Mouse (Mus musculus): Measurements from ENCODE around the gene Tmem190. TPM values are rescaled to one million over a fixed set of nuclear protein-coding genes. Genes with fewer than 3 reads are reported as not detected.

The Tmem190 gene
- total and polyA plus RNA-seq, 2 experiments from 2014 or later, result not detected

DNA sequence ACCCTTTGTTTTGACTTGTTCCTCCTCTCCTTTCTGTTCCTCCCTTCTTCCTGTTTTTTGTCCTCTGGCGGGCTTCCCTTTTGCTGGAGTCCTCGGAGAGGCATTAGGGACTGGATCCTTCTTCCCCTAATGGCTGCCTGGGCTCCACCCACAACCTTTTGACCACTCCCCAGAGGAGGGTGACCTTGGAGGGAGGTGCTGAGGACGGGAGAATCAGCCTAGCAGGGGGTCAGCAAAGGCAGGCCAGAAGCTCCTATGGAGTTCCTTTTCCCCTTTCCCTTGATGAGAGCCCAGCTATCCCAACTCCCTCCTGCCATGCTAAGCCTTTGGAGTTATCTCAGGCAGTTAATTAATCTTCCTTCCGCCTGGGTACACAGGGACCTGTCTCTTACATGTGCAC lies 41.6 kb upstream of the Tmem190 start:
- Histone ChIP-seq H3K36me3 (replicated peaks; ENCODE audit: control insufficient read depth, insufficient read depth, low read length) (peaks cover 25% of the 10 kb centered on the region), H3K27ac (ENCODE audit: low read depth) (peak overlapping the region; percentile 92), H3K4me3 (ENCODE audit: low read depth, low read length) (peak overlapping the region; percentile 87), H3K4me2 (ENCODE audit: low read depth, low read length) (peak overlapping the region; percentile 96), H3K9me3 (replicated peaks; ENCODE audit: control insufficient read depth, low read length) (no peaks in the 10 kb centered on the region), H3K27me3 (ENCODE audit: control insufficient read depth, insufficient read depth, low read length) (no peaks in the 10 kb centered on the region), H3K9ac (replicated peaks; ENCODE audit: low read depth, low read length) (peak overlapping the region; percentile 84), H3K4me1 (ENCODE audit: control insufficient read depth, insufficient read depth) (peaks cover 19% of the 10 kb centered on the region)
- 1% methylated on average over 4 of the region's 4 CpGs for WGBS
- DNase-seq (ENCODE audit: low spot score), result peak; percentile 80
- TF ChIP-seq CTCF (IDR thresholded peaks at IDR 0.05; ENCODE audit: low read depth), result no peak
- TF ChIP-seq EP300 (IDR thresholded peaks at IDR 0.05; ENCODE audit: low read depth), result 0 out of 2 replicates have a peak, but pooled peaks have one; percentile 8
- ATAC-seq (ENCODE audit: insufficient read depth, low read depth), result no peak

DNA sequence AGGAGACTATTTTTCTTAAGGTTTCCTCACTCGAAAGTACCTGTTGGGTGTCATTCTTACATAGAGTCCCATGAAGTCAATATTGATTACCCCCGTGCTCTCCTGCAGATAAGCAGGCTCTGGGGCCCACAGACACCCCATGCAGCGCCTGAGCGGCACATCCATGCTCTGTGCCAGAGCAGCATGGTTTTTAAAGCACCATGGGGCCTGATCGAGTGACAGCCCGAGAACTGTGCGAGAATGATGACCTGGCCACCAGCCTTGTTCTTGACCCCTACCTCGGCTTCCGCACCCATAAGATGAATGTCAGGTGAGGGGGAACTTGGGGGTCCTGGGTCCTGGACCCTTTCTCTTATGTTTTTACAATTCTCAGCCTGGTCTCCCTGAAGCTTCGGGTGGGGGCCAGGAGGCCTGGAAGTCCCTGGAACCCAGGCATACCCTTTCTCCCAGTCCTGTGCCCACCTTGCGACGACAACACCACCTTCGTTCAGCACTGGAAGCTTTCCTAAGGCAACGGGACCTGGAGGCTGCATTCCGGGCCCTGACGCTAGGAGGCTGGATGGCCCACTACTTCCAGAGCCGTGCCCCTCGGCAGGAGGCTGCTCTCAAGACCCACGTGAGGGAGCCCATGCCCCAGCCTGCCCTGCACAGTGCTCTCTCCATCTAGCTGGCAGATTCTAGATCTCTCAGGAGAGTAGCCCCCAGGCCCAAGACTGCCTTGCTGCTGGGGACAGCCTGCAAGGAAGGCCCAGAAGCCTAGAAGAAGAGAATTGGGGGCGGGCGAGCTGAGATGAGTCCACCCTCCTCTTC lies 40.9 kb upstream of the Tmem190 start:
- peak overlapping the region; percentile 87; the same call in 1 of the 2 replicates for H3K4me3 ChIP-seq (ENCODE audit: low read depth, low read length)
- WGBS, result 83% methylated on average over 21 of the region's 21 CpGs
- no peak for ATAC-seq (ENCODE audit: insufficient read depth, low read depth)

DNA sequence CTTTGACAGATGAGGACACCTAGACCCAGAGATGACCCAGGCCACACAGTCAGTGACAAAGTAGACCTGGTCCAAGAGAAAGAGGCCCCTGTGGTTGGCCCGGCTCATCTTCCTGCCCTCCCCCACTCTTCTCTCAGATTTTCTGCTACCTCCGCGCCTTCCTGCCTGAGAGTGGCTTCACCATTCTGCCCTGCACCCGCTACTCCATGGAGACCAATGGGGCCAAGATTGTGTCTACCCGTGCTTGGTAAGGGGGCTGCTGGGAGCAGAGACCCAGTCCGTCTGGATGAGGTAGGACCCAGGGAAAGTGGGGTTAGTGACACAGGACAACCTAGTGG lies 40.3 kb upstream of the Tmem190 start:
- H3K9ac ChIP-seq (replicated peaks; ENCODE audit: low read depth, low read length), result no peak overlapping the region

More for the DNA sequence above, 40.9 kb upstream of the Tmem190 start:
- Histone ChIP-seq H3K4me1 (ENCODE audit: control insufficient read depth, insufficient read depth) (peaks cover 19% of the 10 kb centered on the region), H3K27me3 (ENCODE audit: control insufficient read depth, insufficient read depth, low read length) (no peaks in the 10 kb centered on the region), H3K36me3 (replicated peaks; ENCODE audit: control insufficient read depth, insufficient read depth, low read length) (peaks cover 32% of the 10 kb centered on the region), H3K4me2 (ENCODE audit: low read depth, low read length) (peak overlapping the region; percentile 96), H3K9ac (replicated peaks; ENCODE audit: low read depth, low read length) (no peak overlapping the region; the same call in 1 of the 2 replicates), H3K27ac (ENCODE audit: low read depth) (peak overlapping the region; percentile 92), H3K9me3 (replicated peaks; ENCODE audit: control insufficient read depth, low read length) (no peaks in the 10 kb centered on the region)
- DNase-seq (ENCODE audit: low spot score), result no peak
- no peak for TF ChIP-seq CTCF (IDR thresholded peaks at IDR 0.05; ENCODE audit: low read depth)
- TF ChIP-seq EP300 (IDR thresholded peaks at IDR 0.05; ENCODE audit: low read depth), result no peak

DNA sequence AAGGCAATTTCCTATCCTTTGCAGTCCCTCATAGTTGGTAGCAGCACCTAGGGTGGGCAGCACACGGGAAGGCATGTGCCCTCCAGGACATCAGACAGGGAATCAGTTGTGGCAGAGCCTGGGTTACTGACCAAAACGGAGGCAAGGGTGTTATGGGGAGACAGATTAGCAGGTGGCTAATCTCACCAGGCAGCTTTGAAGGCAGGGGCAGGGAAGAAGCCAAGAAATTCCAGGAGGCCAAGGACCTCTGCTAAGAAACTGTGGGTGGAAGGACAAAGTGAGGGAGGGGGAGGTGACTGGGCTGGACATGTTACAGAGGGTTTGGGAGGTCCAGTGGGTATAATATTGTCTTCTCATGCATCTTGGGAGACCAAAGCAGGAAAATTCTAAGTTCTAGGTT lies 39.4 kb upstream of the Tmem190 start:
- H3K4me1 ChIP-seq (ENCODE audit: control insufficient read depth, insufficient read depth), result peaks cover 19% of the 10 kb centered on the region
- H3K9me3 ChIP-seq (replicated peaks; ENCODE audit: control insufficient read depth, low read length), result no peaks in the 10 kb centered on the region
- H3K27me3 ChIP-seq (ENCODE audit: control insufficient read depth, insufficient read depth, low read length), result no peaks in the 10 kb centered on the region
- no peak overlapping the region for H3K9ac ChIP-seq (replicated peaks; ENCODE audit: low read depth, low read length)
- H3K27ac ChIP-seq (ENCODE audit: low read depth), result no peak overlapping the region
- H3K4me3 ChIP-seq (ENCODE audit: low read depth, low read length), result no peak overlapping the region
- H3K36me3 ChIP-seq (replicated peaks; ENCODE audit: control insufficient read depth, insufficient read depth, low read length), result peaks cover 36% of the 10 kb centered on the region
- no peak for TF ChIP-seq EP300 (IDR thresholded peaks at IDR 0.05; ENCODE audit: low read depth)
- TF ChIP-seq CTCF (IDR thresholded peaks at IDR 0.05; ENCODE audit: low read depth), result no peak
- H3K4me2 ChIP-seq (ENCODE audit: low read depth, low read length), result no peak overlapping the region
- WGBS, result 43% methylated on average over 2 of the region's 2 CpGs
- ATAC-seq (ENCODE audit: insufficient read depth, low read depth) (no peak), DNase-seq (ENCODE audit: low spot score) (no peak)

More for the DNA sequence above, 40.3 kb upstream of the Tmem190 start:
- H3K36me3 ChIP-seq (replicated peaks; ENCODE audit: control insufficient read depth, insufficient read depth, low read length), result peaks cover 36% of the 10 kb centered on the region
- H3K4me3 ChIP-seq (ENCODE audit: low read depth, low read length), result no peak overlapping the region
- no peak overlapping the region for H3K27ac ChIP-seq (ENCODE audit: low read depth)
- H3K4me2 ChIP-seq (ENCODE audit: low read depth, low read length), result no peak overlapping the region
- TF ChIP-seq CTCF (IDR thresholded peaks at IDR 0.05; ENCODE audit: low read depth) (no peak), EP300 (IDR thresholded peaks at IDR 0.05; ENCODE audit: low read depth) (no peak)
- ATAC-seq (ENCODE audit: insufficient read depth, low read depth) (no peak), DNase-seq (ENCODE audit: low spot score) (no peak)
- H3K4me1 ChIP-seq (ENCODE audit: control insufficient read depth, insufficient read depth), result peaks cover 19% of the 10 kb centered on the region
- no peaks in the 10 kb centered on the region for H3K27me3 ChIP-seq (ENCODE audit: control insufficient read depth, insufficient read depth, low read length)
- WGBS, result 79% methylated on average over 6 of the region's 6 CpGs
- no peaks in the 10 kb centered on the region for H3K9me3 ChIP-seq (replicated peaks; ENCODE audit: control insufficient read depth, low read length)

DNA sequence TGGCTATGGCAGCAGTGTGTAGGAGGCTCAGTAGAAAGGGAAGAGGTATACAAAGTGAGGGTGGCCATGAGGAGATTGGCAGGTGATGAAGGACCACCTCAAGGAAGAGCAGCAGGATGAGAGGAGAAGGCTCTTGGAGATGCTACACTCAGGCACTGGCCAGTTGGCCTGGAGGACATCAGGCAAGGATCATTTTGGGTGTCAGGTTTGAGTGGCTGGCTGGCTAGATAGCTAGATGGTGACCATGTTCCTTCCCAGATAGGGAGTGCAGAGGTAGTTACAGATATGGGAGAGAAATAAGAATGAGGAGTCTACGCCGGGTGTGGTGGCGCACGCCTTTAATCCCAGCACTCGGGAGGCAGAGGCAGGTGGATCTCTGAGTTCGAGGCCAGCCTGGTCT lies 37.9 kb upstream of the Tmem190 start:
- H3K27me3 ChIP-seq (ENCODE audit: control insufficient read depth, insufficient read depth, low read length), result no peaks in the 10 kb centered on the region
- WGBS, result 96% methylated on average over 6 of the region's 6 CpGs
- no peak for ATAC-seq (ENCODE audit: insufficient read depth, low read depth)

More for the DNA sequence above, 37.9 kb upstream of the Tmem190 start:
- Histone ChIP-seq H3K9ac (replicated peaks; ENCODE audit: low read depth, low read length) (no peak overlapping the region), H3K4me1 (ENCODE audit: control insufficient read depth, insufficient read depth) (peaks cover 13% of the 10 kb centered on the region; the same call in 1 of the 2 replicates), H3K36me3 (replicated peaks; ENCODE audit: control insufficient read depth, insufficient read depth, low read length) (peaks cover 36% of the 10 kb centered on the region), H3K27ac (ENCODE audit: low read depth) (no peak overlapping the region), H3K4me2 (ENCODE audit: low read depth, low read length) (no peak overlapping the region), H3K9me3 (replicated peaks; ENCODE audit: control insufficient read depth, low read length) (no peaks in the 10 kb centered on the region), H3K4me3 (ENCODE audit: low read depth, low read length) (no peak overlapping the region)
- no peak for DNase-seq (ENCODE audit: low spot score)
- TF ChIP-seq CTCF (IDR thresholded peaks at IDR 0.05; ENCODE audit: low read depth) (no peak), EP300 (IDR thresholded peaks at IDR 0.05; ENCODE audit: low read depth) (no peak)
